Mouse (Mus musculus) gastrocnemius, postnatal 14 days (tissue): ENCODE measurements at regions not wholly inside any gene's neighbourhood (a gene's known extent, or its start where the extent isn't known, plus 50 kb on each side); places are given as distances from the start of the nearest gene placed in this dataset.
A peak's percentile ranks its signal among the peaks of the same experiment; 100 is the strongest.
"Not testable (repeated sequence)": the region's sequence is repeated elsewhere in the genome, so short reads cannot be mapped to it uniquely, and the experiment has no call there.

Experiments used
- DNase-seq: peaks from one replicate; pipeline ENCODE4 v3.0.0; 2021; ENCODE audit warnings: mixed read lengths
- intact Hi-C: fragments of 180-260 bp; cut with DNase I; formaldehyde crosslinking; loops from one replicate; pipeline ENCODE4 v1.15.1; 2025; ENCODE audit warnings: low total_unique reads

- no peak for DNase-seq
- intact Hi-C loops: no loop called here
Observed at GRCm38 (mm10) chr4:4556126-4556525, 237.0 kb downstream of the Impad1 start.

- intact Hi-C loops: no loop called here
- DNase-seq: no peak
Observed at GRCm38 (mm10) chr4:4550301-4550700, 242.9 kb downstream of the Impad1 start.

- no peak for DNase-seq
- intact Hi-C loops: no loop called here
Observed at GRCm38 (mm10) chr4:4549893-4550292, 243.3 kb downstream of the Impad1 start.

- intact Hi-C loops: no loop called here
- DNase-seq: no peak
Observed at GRCm38 (mm10) chr4:4537172-4537753, 255.9 kb downstream of the Impad1 start.

DNA sequence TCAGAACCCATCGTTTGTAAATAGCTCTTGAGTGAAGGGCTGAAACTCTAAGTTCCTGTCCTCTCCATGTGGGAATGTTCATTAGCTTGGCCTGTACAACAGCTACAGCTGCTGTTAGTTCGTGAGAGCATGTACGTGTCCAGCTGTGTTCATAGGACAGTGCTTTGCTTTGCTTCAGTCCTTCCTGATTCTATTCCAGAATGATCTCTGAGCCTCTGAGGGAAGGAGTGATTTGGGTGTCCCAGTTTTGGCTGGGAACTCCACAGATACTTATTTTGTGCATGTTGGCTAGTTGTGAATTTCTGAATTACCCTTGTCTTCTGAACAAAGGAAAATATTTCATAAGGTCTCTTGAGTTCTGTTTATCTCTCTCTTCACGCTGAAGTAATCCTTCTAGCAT lies 261.0 kb downstream of the Impad1 start:
- intact Hi-C loops: no loop called here
- no peak for DNase-seq

GRCm38 (mm10) chr4:4528311-4528710 lies 264.8 kb downstream of the Impad1 start:
- intact Hi-C loops: no loop called here

DNA sequence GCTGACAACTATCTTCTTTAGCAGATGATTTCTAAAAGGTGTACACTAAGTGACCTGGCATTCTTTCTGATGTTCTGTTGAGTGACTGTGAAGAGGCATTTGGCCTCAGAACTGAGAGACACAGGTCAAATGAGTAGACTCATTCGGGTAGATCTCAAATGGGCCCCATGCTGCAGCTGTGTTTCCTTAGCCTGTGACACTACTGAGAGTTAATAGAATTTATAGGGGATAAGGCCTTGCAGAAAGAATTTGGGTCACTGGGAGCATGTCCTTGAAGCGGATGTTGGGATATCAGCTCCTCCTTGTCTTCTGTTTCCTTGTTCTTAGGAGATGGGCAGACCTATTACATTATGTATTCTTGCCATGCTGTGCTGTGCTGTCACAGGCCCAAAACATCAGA lies 271.4 kb downstream of the Impad1 start:
- no peak for DNase-seq
- intact Hi-C loops: no loop called here

More at GRCm38 (mm10) chr4:4528311-4528710, 264.8 kb downstream of the Impad1 start:
- no peak for DNase-seq

DNA sequence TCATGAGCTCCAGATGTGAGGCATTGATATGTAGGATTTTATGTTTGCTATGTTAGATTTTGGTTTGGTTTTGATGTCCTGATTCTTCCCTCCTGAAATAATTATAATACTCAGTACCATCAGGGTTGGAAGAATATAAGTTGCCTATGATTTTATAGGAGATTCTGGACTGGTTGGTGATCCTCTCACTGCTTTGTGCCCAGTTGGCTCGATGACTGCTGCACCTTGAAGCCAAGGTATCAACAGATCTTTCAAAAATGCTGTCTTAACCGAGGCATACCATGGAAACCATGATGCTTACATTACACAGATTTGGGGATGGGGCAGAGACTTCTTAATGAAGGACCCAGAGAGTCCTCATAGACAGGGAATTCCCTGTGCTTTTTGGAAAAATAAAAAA lies 274.4 kb downstream of the Impad1 start:
- intact Hi-C loops: no loop called here
- DNase-seq: no peak

DNA sequence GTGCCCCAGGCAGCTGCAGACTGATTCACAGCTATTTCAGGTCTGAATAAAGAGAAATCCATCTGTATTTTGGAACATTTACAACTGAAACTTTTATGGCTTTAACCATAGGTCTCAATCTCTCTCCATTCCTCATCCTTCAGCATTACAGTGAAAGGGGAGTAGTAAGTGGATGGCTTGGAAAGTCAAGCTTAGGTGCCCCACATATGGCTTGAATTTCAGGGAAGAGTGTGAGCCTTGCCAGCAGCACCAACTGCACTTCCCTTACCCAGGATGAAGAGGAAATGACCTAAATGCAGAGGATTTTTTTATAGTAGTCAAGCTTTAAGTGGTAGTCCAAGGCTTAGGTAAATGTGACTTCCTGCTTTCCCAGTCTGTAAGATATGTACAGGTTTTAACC lies 279.8 kb downstream of the Impad1 start:
- intact Hi-C loops: no loop called here

DNA sequence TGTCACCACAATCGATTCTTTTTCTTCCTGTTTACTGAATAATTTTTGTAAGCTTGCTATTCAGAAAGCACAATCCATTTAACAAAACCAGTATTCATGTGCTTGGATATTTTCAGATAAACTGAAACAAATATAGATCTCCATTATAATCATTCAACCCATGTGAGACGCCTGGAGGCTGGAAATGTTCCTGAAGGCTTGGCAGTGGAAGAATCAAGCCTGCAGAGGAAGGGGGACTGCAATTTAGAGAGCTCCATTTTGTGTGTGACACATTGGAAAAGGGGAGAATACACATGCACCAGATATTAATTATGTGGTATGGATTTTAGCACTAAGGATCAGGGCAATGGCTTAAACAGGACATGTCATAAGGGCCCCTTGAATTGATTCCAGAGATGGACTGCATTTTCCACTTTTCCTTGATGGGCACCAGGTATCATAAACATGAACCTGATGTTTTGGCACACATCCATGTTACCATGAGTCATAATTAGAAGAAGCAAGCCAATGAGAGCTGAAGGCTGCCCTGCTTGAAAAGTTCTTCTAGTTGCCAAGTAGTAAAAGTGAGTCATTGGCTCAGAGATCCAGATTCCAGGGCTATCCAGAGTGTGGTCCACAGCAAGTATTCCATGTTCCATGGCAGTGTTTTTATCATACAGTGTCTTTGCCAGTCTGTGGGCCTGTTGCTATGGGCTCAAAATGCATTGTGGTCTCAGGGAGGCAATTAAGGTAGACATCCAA lies 282.8 kb downstream of the Impad1 start:
- intact Hi-C loops: no loop called here
- no peak for DNase-seq

More for the DNA sequence above, 279.8 kb downstream of the Impad1 start:
- DNase-seq: no peak

GRCm38 (mm10) chr4:4509296-4509695 lies 283.9 kb downstream of the Impad1 start:
- DNase-seq: peak; percentile 31
- intact Hi-C loops: no loop called here

DNA sequence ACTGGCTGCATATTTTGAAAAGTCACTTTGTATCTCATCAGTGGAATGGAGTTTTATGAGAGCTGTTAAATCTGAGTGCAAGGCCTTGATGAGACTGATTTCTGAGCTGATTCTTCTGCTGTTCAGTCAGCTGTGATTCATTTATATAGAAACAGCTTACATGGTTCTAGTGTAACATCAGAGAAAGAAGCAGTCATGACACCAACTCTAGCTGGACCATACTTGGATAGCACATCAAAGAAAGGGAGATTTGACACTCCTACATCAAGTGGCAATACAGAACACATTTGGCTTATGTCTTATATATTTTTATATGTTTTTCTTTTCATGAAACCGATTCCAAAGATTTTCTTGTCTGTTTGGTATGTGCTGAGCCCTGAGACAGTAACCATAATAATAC lies 296.0 kb downstream of the Impad1 start:
- no peak for DNase-seq
- intact Hi-C loops: no loop called here

- intact Hi-C loops: no loop called here
Observed at GRCm38 (mm10) chr4:4496181-4496580, 297.0 kb downstream of the Impad1 start.

DNA sequence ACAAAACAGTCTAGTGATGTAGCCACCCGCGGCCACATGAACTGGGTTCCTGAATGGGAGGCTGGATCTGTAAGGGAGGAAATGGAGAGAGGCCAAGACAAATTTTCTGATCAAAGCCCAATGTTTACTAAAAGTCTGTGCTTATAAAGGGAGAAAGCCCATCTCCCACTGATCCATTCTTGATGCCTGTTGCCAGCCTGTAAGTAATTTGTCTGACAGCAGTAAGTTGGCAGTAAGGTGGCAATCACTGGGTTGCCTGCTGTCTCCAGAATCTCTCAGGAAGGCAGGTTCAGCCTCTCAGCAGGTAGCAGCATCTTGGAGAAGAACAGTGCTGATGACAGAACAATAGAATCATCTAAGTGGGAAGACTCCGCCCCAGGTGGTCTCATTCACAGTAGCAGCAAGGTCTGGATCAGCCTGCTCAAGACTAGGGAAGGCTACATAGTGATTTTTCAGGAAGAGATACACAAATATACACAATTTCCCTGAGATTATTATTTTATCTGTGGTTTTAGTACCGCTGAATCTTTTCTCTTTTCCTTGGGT lies 327.9 kb downstream of the Impad1 start:
- DNase-seq: no peak
- intact Hi-C loops: no loop called here

More at GRCm38 (mm10) chr4:4496181-4496580, 297.0 kb downstream of the Impad1 start:
- no peak for DNase-seq

- intact Hi-C loops: no loop called here
- no peak for DNase-seq
Observed at GRCm38 (mm10) chr4:4464130-4464700, 328.9 kb downstream of the Impad1 start.

GRCm38 (mm10) chr4:4459258-4459657 lies 333.9 kb downstream of the Impad1 start:
- DNase-seq: no peak
- intact Hi-C loops: no loop called here

DNA sequence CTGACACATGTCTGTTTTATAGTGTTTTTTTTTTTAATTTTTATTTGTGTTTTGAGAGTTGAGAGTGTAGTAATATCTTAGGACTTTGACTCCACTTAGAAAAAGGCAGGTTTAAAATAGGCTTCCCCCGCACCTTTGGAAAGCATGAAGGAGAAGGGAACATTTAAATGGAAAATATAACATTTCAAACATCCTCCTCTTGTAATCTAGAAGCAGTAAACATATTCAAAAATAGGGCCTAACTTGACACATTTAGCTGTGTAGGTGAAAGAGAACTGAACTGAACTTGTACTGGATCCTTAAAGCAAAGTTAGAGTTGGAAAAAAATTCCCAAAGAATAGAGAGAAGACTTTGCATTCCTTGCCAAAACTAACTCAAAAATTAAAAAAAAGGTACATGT lies 343.1 kb downstream of the Impad1 start:
- no peak for DNase-seq
- intact Hi-C loops: no loop called here

DNA sequence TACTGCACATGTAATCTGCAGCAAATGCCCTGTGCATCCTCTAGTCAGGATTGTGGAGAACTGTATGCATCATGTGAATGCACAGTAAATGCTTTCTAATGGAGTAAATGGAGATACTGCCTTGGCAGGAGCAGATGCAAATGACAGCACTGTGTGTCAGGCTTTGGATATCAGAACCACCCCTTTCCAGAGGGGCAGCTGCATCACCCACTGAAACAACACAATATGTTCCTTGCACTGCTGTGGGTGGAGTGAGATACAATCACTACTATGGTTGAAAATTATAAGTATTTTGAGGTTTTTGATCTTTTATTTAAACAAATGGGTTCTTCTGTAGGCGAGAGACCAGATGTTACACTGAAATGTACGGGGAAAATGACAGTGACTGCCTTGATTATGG lies 350.5 kb downstream of the Impad1 start:
- no peak for DNase-seq
- intact Hi-C loops: no loop called here

GRCm38 (mm10) chr4:4437559-4437958 lies 355.6 kb downstream of the Impad1 start:
- DNase-seq: no peak
- intact Hi-C loops: no loop called here

GRCm38 (mm10) chr4:4424526-4424925 lies 347.2 kb upstream of the Sdr16c6 start:
- intact Hi-C loops, DNase-seq: not testable (repeated sequence)

GRCm38 (mm10) chr4:4403812-4404211 lies 326.5 kb upstream of the Sdr16c6 start:
- intact Hi-C loops: no loop called here
- DNase-seq: no peak
